Mouse (Mus musculus) lung, postnatal 10 days (tissue): Measurements from ENCODE around the gene Cnn3.

Source experiments
- DNase-seq: peaks from one replicate; pipeline ENCODE4 v3.0.0; 2021

Cnn3 gene

DNA sequence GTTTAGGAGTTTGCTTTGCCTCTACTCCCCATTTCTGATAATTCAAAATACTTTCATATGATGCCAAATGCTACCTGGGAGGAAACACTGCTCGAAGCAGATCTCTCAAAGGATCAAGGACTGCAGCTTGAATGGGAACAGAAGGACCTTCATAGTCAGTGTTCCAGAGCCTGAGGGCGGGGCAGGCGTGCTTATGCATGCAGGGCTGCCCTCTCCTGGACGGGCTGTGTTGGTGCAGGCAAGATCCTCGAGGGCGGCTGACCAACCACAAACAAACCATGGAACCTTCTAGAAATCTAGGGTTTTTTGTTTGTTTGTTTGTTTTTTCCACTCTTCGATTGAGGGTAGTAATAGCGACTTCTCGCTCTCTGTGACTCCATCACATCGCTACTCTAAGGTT is 73.9 kb downstream of the Cnn3 start:
- DNase-seq = peak; percentile 88

DNA sequence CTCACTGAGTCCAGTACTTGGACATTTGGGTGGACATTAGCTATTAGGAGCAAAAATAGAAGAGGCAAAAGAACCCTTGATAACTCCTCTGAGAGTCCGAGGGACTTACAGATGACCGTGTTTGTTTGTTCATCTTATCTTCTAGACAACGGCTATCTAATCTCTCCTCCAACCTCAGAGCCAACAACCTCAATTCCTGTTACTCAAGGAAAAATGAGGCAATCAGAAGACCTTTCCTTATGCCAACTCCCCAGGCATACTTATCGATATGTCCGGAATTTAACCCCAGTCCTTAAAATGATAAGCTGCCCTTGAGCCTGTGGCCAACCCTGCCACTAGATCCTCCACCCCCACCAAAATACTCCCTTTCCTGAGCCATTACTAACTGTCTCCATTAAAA is 74.4 kb downstream of the Cnn3 start:
- no peak for DNase-seq

DNA sequence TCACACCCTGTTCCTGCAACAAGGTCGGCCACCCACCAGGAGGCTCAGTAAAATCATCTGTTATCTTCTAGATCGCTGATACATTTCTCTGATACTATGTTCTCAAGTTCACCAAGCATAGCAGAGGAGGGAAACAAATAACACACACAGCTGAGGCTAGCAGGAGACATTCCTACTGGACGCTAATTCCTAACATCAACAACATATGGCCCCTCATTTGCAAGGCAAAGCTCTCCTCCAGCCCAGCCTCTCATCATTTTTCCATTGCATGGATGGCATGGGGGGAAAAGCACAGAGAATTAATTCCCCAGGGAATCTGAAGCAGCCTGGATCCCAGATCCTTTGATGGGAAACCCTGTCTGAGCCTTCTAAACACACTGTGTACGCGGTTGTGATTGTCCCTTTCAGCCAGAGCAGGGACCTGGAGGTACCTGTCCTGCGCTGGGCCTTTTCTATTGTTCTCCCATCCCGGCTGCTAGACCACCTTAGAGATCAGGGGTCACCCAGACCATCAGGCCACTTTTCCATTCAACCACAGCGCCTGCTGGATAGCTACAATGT is 78.7 kb downstream of the Cnn3 start:
- DNase-seq = no peak

DNA sequence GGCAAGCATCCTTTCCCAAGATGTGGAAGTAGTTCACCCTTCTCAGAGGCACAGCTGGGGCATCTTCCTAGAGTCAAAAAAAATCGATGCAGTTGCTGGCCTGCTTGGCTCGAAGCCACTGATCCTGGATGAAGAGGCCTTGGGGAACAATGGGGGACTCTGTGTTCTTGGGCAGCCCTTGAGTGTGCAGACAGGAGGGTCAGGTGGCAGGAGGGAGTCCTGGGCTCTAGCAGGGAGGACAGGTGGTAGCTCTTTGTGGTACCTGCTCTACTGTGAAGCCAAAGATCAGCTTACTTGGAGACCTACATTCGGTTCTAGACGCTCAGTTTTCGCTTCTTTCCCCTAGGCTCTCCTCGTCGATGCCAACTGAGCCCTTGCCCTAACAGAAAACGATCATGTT is 79.9 kb downstream of the Cnn3 start:
- DNase-seq = no peak

DNA sequence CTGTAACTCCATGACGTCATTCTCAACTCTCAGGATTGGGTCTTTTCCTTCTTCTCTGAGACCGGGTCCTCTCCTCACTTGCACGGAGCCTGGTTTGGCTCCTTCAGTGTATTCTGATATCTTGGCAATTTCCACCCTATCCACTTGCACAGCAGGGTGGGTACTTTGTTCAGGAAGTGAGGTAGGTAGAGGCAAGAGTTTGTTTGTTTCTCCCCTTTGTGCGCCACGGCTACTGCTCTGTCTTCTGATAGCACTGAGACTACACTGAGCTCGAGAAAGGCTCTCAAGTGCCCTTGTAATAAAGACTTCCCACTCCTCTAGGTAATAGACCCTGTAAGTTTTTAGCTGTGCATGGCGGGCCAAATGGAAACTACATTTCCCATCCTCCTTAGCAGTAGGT is 80.5 kb downstream of the Cnn3 start:
- DNase-seq = no peak

DNA sequence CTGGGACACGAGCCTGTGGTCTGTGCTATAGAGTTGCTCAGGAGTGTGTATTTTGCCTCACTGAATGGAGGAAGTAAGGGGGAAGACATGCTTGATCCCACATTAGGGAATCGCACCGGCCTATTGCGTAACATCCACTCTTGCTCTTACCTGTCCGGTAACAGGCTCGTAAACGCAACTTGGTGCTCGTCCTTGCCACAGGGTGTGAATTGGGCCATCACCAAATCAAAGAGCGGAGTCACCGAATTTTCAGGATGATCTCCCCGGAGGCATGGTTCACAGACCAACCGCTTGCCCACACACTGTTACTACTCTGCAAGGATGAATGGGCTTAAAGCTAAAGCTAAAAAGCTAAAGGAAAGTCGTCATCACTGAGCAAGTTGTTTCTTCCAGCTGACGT is 81.4 kb downstream of the Cnn3 start:
- DNase-seq = no peak
